Mouse (Mus musculus) T-cell, adult 2 months (primary cell): ENCODE data around the gene Prdm16.
A peak's percentile ranks its signal among the peaks of the same experiment; 100 is the strongest.

Source experiments
- DNase-seq: peaks from one replicate; pipeline ENCODE4 v3.0.0; 2022; ENCODE audit warnings: low spot score

The Prdm16 gene

GRCm38 (mm10) chr4:154386810-154387209, 249.9 kb downstream of the Prdm16 start:
- DNase-seq, result no peak

DNA sequence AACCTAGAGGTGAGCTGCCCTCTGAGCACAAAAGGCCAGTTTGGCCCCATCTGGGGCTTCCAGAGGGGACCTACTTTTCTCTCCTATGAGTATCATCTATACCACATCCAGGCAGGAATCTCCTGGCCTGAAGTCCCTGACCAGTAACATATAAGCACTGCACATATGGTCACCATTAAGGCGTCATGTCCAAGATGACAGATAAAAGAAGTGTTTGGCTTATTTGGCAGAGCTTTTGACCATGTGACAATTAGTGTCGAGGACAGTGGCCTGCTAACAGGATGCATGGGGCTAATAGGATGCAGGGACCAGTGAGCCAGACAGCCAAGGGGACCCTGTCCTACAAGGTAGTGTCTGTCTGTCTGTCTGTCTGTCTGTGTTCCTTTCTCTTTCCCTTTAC, 250.8 kb downstream of the Prdm16 start:
- no peak for DNase-seq

- no peak for DNase-seq
Measured at GRCm38 (mm10) chr4:154385208-154385607, 251.5 kb downstream of the Prdm16 start.

GRCm38 (mm10) chr4:154378876-154379275, 257.8 kb downstream of the Prdm16 start:
- DNase-seq, result no peak

- DNase-seq, result peak; percentile 58
Measured at GRCm38 (mm10) chr4:154375939-154376625, 260.6 kb downstream of the Prdm16 start.

- no peak for DNase-seq
Measured at GRCm38 (mm10) chr4:154371542-154372247, 265.0 kb downstream of the Prdm16 start.

DNA sequence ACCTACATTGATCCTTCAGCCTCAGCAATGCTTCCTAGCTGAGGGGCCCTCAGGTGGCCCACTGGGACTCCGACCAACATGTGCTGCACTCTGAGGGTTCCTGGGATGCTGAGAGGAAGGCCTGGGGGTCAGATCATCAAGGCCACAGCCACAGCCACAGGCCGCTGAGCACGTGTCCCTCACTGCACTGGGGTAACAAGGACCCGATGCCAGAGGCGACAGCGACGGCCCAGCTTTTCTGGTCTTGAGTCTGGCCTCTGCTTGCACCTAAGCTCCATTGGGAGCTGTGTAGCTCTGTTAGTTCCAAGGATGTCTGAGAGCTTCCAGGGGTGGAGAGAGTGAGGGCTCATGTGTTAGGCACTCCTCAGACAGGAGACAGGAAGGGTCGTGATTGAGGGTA, 265.8 kb downstream of the Prdm16 start:
- no peak for DNase-seq

GRCm38 (mm10) chr4:154369089-154369488, 267.6 kb downstream of the Prdm16 start:
- DNase-seq, result no peak

DNA sequence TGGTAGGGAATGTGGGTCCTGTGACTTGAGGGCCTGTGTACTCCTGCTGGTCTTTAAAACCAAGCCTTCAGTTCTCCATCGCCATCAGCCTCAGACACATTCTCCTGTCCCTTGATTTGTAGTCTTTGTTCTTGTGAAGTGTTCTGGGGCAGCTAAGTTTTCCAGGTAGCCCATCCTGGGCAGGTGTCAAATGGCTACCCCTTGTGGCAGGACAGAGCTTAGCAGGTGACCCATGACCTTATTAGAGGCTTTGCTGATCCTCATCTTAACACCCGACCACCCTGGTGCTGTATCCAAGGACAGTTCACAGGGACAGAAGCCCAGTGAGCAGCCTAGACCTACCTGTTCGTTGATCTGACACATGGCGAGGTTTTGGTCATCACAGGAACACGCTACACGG, 269.8 kb downstream of the Prdm16 start:
- no peak for DNase-seq

GRCm38 (mm10) chr4:154364752-154365151, 271.9 kb downstream of the Prdm16 start:
- DNase-seq, result no peak

GRCm38 (mm10) chr4:154360850-154361249, 275.8 kb downstream of the Prdm16 start:
- no peak for DNase-seq

- no peak for DNase-seq
Measured at GRCm38 (mm10) chr4:154360441-154360840, 276.2 kb downstream of the Prdm16 start.

- no peak for DNase-seq
Measured at GRCm38 (mm10) chr4:154359762-154360300, 276.8 kb downstream of the Prdm16 start.

GRCm38 (mm10) chr4:154358816-154359215, 277.9 kb downstream of the Prdm16 start:
- no peak for DNase-seq

DNA sequence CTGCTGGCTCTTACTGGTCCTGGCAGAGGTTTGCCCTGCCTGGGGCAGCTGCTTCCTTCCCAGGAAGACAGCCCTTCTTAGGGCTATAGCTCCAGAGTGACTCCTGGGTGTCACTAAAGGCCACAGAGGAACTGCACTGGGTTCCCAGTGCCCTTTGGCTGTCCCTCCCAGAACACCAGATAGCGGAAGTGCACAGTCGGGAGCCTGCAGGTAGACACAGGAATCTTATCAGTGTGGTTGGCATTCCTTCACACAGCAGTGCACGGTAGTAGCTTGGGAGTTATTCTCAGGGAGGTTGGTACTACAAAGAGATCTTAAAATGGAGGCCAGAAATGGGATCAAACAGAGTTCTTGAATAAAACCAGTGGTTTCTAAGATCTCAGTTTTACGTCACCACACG, 278.3 kb downstream of the Prdm16 start:
- no peak for DNase-seq

DNA sequence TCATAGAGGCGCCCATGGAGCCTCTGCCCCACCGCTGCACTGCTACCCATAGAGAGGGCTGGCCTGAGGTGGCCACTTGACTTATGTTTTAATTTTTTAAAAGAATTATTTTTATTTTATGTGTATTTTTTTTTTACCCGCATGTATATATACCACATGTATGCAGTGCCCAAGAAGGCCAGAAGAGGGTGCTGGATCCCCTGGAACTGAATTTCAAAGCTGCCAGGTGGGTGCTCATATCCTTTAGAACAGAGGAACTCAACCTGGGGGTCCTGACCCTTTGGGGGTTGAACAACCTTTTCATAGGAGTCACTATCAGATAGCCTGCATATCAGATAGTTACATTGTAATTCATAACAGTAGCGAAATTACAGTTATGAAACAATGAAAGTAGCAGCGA, 281.3 kb downstream of the Prdm16 start:
- DNase-seq, result no peak

DNA sequence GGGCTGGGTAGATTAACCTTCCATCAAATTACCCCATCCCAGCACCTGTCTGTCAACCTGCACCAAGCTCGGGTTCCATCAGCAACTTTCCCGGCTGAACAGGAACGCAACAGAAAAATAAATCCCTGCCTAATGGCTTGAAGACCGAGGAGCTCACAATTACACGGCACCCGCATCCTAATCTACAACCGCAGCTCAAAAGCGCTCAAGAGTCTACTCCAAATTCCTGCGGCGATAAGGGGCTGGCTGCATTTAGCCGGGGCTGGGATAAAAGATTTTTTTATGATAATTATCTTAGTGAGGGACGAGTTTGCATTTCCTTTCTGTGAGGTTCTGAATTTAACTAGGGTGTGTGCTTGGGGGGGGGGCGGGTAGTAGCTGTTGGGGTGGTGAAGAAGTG, 284.4 kb downstream of the Prdm16 start:
- DNase-seq, result no peak

GRCm38 (mm10) chr4:154348197-154348786, 288.4 kb downstream of the Prdm16 start:
- DNase-seq, result no peak

DNA sequence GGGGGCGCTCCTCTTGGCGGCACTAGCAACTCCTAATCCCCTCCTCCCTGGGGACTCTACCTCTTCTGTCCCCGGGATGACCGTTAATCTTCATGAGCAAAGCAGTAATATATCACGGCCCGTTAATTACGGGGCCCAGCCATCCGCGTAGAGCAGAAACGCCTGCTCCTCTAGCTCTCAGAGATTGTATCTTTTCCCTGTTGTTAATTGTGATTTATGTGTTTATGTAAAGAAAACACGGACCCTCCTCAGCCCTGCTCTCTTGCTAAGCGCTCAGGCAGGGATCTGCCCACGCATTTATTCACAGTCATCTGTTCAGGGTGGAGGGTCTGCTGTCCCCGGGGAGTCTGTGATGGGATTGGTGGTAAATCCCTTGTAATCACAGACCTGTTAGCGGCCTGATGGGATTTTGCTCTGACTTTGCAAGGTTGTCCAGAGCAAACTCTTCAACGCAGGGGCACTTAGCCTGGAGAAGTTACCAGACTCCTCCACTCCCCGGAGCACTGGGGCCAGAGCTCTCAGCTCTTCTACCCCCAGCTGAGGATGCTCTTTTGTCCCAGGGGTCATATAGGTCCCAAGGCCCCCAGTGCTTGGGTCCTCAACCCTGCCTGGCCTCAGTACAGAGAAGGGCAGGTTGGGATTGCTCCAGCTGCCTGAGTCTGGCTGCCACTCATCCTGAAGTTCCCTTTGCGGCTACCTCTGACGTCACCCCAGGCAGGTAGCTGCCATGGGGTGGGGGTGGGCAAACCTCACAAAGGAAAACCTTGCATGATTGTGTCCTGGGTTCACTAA, 289.7 kb downstream of the Prdm16 start:
- DNase-seq, result no peak

DNA sequence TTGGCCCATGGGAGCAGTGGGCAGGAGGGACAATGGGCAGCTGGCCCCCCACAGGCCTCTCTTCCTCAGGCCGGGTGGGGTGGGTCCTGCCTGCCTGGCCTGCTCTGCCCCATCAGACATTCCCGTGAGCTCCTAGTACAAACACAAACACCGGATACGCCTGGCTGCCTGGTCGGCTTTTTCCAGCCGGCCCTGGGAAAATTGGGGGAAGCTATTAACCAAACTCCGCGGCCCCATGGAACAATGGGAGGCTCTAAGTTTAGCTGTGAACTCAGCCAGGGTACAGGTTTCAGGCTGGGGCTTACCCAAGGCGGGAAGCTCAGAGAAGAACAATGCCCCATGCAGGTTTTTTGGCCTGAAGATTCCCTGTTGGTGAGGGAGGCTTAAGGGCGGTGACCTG, 300.0 kb downstream of the Prdm16 start:
- DNase-seq, result no peak

DNA sequence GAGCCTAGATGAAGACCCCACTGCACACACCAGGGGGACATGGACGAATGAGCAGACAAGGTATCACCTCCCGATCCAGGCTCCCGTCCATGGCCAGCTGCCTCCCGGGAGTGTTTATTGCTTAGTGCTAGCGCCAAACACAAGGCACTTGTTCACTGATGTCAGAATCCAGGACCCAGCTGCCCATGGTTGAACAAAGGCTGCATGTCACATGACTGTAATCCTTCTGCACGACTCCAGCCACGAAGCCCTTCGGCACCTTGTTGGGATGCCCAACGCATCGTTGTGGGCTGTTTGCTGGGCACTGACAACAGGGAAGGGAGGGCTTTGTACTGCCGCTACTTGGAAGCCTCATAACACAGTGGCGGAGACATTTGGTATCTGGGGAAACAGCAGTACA, 300.9 kb downstream of the Prdm16 start, which contains the start of gene B230104I21Rik:
Gene B230104I21Rik, plus strand, starts transcription at position 367 of the 400 bp plus-strand sequence.
- no peak for DNase-seq
